Mouse (Mus musculus): ENCODE data around the gene Actg1.
A peak's percentile ranks its signal among the peaks of the same experiment; 100 is the strongest.

The Actg1 gene

DNA sequence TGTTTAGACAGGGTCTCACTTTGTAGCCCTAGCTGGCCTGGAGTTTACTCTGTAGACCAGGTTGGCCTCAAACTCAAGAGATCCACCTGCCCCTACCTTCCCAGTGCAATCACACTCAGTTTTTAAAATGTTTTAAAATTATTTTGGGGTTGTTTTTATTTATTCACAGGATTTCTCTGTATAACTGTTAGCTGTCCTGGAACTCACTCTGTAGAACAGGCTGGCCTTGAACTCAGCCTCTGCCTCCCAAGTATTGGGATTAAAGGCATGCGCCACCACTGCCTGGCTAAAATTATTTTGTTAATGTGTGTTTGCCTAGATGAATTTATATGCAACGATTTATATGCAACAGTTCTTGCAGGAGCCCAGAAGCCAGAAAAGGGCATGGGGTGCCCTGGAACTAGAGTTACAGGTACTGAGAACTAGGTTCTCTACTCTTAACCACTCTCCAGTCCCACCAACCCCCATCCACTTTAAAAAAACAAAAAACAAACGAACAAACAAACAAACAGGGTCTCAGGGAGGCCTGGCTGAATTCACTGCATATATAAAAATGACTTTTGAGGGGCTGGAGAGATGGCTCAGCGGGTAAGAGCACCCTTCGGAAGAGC, 3.9 kb downstream of the Actg1 start:
- no peak for DNase-seq

DNA sequence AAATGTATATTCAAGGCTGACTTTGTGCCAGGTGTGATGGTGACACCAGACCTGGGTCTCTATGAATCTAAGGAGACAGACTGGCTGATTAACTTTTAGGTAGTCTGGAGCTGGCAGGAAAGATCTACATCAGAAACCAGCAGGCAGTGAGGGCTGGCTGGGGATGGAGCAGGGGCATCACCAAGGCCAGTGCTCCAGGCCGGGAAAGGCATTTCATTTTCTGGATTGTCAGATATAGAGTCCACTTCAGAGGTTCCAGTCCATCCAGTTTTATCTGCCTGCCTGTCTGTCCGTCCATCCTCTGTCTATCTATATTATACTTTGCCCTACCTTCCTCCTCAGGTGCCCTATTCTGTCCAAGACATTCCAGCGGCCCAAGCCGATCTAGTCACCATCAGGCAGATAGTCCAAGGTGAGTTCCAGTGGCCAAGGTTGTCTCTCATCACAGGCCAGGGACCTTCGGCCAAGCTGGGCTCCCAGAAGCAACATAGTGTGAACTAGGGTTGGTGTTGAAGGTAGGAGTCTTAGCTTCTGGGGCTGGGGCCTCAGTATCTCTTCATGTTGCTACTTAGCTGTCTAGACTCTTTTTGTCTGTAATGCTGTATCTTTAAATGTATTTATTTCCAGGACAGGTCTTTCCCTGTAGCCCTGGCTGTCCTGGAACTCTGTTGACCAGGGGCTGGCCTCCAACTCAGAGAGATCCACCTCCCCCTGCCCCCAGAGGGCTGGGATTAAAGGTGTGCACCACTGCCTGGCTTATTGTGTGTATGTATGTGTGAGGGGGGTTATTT, 4.6 kb downstream of the Actg1 start:
- no peak for DNase-seq

- no peak for DNase-seq
Observed at GRCm38 (mm10) chr11:120342656-120343160, 5.6 kb downstream of the Actg1 start.

DNA sequence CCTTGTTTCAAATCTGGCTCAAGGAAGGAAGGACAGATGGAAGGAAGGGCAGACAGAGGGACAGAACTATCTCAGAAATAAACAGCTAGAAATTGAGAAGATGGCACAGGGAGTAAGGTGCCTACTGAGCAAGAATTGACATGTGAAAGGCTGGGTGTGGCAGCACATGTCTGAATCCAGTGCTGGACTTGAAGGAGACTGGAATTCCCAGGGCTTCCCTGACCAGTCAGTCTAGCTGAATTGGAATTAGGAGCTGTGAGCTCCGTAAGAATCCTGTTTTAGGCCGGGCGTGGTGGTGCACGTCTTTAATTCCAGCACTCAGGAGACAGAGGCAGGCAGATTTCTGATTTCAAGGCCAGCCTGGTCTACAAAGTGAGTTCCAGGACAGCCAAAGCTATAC, 6.7 kb downstream of the Actg1 start:
- DNase-seq, result no peak

DNA sequence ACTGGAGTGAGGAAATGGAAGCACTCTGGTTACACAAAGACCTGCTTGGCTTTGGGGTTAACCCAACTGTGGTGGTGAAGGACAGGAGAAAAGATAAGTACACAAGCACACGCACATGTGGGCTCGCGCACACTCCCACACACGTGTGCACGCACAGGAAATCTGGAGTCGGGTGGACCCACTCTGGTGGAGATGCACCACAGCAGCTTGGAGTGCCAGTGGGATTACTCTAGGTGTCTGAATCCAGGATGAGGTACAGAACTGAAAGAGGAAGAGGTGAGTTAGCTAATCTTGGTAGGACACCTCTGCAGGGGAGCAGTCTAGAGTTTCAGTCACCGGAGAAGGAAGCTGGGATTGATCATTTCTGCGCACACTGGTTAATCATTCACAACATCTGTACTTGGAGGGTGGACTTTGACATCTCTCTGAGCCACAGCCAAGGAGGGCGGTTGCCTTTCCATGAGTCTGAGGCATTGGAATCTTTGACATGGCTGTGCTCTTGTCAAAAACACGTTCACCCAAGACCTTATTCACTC, 8.3 kb downstream of the Actg1 start:
- peak; percentile 84 for DNase-seq

GRCm38 (mm10) chr11:120338786-120339185, 9.6 kb downstream of the Actg1 start:
- no peak for DNase-seq

DNA sequence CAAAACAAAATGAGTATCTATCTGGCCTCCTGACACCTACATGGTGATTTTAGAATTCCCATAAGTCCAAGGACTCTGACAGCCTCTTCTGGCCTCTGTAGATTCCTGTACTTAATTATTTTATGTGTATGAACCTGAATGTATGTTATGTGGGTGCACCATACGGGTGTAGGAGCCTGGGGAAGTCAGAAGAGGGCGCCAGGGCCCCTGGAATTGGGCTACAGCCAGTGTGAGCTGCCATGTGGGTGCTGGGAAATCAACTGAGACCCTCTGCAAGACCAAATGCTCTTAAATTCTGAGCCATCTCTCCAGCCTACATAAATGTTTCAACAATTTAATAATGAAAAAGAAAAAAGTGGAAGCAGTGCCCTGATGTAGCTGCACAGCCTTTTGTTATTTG, 10.9 kb downstream of the Actg1 start:
- no peak for DNase-seq

DNA sequence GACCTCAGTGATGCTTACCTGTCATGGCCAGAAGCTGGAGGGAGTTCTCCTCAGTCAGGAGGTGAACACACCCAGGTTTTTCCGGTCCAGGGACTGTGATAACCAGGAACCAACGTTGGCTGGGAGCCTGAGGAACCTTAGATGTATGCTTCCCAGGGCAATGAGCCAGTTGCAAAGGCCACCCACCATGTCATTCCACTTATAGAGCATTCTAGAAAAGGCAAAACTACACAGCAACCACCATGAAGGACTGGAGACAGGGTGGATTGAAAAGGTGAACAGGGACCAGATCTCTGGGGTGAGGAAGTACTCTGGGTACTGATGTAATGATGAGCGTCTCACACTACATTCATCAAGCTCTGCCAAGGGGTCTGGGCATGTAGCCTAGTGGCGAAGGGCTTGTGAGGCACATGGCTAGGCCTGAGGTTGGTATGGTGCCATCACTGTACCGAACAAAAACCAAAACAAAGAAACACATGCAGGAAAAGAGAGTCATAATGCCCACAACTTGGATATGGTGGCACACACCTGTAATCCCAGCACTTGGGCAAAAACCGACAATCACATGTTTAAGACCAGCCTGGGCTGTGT, 12.8 kb downstream of the Actg1 start:
- no peak for DNase-seq

DNA sequence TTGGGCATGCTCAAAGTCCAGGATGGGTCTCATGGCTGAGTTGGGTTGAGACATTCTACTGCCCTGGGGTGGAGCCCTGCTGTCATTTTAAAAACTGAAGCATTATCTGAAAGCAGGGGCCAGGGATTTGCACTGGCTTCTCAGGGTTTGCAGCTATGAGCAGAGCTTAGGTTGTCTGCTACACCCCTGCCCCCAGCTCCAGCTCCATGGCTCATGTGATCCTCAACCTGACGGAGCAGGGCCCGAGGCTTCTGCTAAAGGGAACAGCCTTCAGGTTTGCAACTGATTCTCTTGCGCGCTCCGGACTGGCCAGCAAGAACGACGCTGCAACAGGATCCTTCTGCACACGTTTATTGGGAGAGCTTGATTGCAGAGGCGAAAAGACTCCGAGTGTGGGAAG, 28.2 kb downstream of the Actg1 start:
- no peak for DNase-seq

DNA sequence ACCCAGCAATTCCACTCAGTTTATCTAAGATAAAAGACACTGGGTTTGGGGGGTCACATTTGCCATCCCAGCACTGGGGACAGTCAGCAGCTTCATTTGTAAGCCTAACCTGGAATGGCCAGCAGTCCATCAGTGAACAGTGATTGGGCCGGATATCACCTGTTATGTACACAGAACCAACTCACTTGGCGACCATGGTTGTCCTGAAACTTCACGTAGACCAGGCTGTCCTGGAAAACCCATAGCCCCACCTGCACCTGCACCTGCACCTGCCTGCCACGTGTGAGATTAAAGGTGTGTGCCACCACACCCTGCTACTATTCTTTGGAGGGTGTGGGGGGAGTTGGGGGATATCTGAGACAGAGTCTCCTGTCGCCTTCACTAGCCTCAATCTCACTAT, 29.0 kb downstream of the Actg1 start:
- no peak for DNase-seq

DNA sequence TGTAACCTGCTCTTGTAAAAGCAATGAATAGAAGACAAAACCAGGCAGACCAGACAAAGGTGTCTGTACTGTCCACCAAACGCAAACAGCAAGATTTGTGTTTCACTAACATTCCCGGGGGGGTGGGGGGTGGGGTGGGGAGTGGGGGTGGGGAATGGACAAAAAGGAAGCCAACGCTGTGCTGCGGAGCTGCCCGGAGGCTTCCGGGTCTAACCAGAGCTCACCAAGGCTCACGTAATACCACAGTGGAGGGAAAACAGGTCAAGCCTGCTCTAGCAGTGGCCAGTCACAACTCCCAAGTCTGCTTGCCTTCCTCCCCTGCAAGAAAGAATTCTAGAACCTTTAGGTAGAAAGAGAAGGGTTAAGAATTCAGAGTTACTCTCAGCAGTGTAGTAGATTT, 30.9 kb downstream of the Actg1 start:
- DNase-seq, result no peak

- DNase-seq, result peak; percentile 49
Observed at GRCm38 (mm10) chr11:120316690-120317254, 31.6 kb downstream of the Actg1 start.

DNA sequence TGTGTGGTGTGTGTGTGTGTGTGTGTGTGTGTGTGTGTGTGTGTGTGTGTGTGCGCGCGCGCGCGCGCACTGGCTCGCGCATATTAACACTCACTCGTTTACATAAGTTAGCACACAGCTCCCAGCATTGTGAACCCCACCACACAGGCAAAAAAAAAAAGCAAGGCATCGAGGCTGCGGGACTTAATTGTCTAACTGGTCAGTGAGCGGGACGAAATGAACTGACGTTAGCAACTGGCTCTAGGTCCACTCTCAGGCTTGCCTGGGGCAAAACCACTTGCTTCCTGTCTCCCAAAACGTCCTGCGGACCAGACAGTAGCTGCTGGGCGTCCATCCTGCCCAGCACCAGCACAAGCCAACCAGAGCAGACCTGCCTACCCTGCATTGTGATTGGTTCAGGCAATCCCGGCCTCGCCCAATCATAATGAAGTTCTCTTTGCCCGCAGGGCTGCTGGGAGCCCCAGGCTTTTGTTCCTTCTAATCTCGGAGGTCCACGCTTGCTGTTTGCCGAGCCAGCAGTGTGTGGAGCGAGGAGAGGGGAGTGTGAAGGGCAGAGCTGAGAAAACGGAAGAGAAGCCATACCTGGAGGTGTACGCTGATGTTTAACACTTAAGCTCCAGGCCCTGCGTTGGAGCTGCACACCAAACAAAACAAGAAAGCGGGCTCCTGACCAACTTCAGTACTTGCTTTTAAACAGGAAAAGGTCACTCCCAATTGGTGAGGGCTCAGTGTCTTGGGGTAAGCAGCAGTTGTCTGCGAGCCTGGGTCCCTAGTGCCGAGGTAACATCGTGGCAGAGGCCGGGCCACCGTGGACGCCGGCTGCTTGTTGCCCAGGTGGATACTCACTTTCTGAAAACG, 32.3 kb downstream of the Actg1 start:
- peak; percentile 96 for DNase-seq

DNA sequence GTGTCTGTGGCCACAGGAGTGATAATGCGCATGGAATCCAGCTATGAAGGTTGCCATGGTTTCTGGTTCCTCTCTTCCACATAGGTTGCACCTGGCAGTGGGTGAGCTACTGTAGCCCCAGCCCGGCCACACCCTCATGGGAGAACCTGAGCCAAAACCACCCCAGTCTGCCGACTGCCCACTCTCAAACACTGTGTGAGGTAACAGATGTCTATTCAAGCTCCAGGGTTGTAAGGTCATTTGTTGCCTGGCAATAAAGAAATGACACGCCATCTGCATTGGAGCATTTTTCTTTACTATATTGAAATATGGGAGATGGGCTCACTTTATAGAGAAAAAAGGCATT, 33.0 kb downstream of the Actg1 start:
- DNase-seq, result no peak

DNA sequence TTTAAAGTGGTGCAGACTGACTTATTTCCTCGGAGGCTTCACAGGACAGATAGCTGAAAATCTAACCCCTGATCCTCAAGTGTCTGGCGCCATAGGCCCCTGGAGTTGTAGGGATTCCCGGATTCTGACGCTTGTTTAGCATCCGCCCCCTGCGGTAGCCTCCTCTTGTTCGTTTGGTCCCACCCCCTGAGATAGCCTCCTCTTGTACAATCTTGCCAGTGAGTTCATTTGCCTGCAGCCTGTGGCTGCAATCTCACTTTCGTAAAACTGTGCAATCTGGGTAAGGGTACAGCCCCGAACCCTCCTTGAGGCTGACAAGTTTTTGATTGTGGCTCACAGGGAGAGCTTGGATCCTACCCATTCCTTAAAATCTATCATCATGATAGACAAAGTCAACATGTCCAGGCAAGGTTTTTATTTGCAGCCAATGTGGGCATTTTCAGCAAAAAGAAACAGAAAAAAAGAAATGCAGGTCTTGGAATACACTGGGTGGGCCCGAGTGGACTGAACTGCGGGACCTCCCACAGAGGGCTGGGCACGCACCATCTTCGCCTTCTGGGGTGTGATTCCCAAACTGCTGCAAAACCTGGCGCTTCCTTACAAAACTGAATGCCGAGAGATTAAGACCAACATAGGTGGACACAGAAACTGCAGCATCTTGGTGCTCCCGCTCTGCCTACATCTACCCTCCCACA, 33.5 kb downstream of the Actg1 start:
- no peak for DNase-seq

GRCm38 (mm10) chr11:120313906-120314685, 34.2 kb downstream of the Actg1 start:
- no peak for DNase-seq

GRCm38 (mm10) chr11:120312069-120312468, 36.3 kb downstream of the Actg1 start:
- no peak for DNase-seq

GRCm38 (mm10) chr11:120311561-120311960, 36.8 kb downstream of the Actg1 start:
- DNase-seq, result no peak

- DNase-seq, result peak; percentile 96
Observed at GRCm38 (mm10) chr11:120310813-120311312, 37.5 kb downstream of the Actg1 start.

DNA sequence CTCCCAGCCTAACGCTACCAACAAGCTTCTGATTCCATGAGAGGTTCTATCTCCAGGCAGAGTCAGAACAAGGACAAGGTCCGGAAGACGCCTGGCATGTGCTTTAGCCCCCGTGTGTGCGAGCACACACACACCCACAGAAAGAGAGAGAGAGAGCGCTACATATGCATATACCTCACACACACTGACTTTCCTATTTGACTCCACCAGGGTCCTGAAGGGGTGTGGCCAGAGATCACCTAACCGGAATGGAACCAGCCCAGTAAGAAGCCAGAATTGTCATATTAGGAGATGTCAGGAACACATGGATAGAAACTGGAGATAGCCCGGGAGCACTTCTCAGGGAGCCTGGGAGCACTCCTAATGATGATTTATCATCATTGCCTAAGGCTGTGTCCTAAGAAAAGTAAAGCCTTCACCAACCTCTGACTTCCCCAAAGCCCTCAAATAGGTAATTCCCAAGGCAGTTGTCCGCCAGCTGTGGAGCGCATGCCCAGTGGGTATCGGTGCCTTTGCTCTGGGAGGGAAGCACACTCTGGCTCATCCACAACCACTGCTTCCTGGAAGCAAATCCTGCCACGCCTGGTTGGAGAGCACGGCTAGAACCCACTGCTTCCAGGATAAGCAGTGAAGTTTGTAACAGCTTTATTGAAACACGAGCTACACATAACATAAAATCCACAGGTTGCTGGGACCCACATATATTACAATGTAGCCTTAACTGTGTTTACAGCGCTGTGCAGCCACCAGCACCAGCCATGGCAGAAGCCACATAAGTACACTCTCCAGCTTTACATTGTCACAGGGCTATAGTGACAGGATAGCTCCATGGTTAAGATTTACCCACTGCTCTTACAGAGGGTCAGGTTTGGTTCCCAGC, 39.7 kb downstream of the Actg1 start:
- no peak for DNase-seq

Data from kidney, postnatal 14 days (tissue).